Mouse (Mus musculus) T-helper 17 cell (primary cell): ENCODE results near the gene Tmem62.
"Not testable (repeated sequence)": the region's sequence is repeated elsewhere in the genome, so short reads cannot be mapped to it uniquely, and the experiment has no call there.

Experiments
- in situ Hi-C, 2 experiments: fragments of 300-600 bp; cut with MboI, MseI; formaldehyde crosslinking; loops; 1 replicate in 1 of 2; 2 replicates in 1 of 2; pipeline ENCODE4 v1.15.1; 2025; ENCODE audit warnings: high pct_unique_total_duplicates in 2 of 2

Tmem62 gene

GRCm38 (mm10) chr2:120996607-120997006 lies 19.8 kb downstream of the Tmem62 start:
- in situ Hi-C loops: not testable (repeated sequence)

GRCm38 (mm10) chr2:120998863-120999262 lies 22.0 kb downstream of the Tmem62 start:
- in situ Hi-C loops: no loop called here

GRCm38 (mm10) chr2:121003586-121003985 lies 26.8 kb downstream of the Tmem62 start:
- in situ Hi-C loops: no loop called here

GRCm38 (mm10) chr2:121004018-121004811 lies 27.4 kb downstream of the Tmem62 start:
- in situ Hi-C loops: no loop called here

- in situ Hi-C loops: no loop called here
These were observed 30.2 kb downstream of the Tmem62 start for GRCm38 (mm10) chr2:121006986-121007385.

- in situ Hi-C loops: no loop called here
These were observed 31.3 kb downstream of the Tmem62 start, which contains the start of gene Ccndbp1 for GRCm38 (mm10) chr2:121007925-121008663. Gene Ccndbp1 (plus strand): TSS chr2:121008403.

GRCm38 (mm10) chr2:121008664-121009007 lies 31.8 kb downstream of the Tmem62 start:
- in situ Hi-C loops: no loop called here

- in situ Hi-C loops: no loop called here
These were observed 32.4 kb downstream of the Tmem62 start for GRCm38 (mm10) chr2:121009071-121009677.

GRCm38 (mm10) chr2:121012676-121013075 lies 35.9 kb downstream of the Tmem62 start:
- in situ Hi-C loops: no loop called here

- in situ Hi-C loops: no loop called here
These were observed 38.7 kb downstream of the Tmem62 start for GRCm38 (mm10) chr2:121015507-121015906.

- in situ Hi-C loops: no loop called here
These were observed 39.4 kb downstream of the Tmem62 start for GRCm38 (mm10) chr2:121016226-121016625.

- in situ Hi-C loops: no loop called here
These were observed 40.3 kb downstream of the Tmem62 start for GRCm38 (mm10) chr2:121017151-121017550.

- in situ Hi-C loops: no loop called here
These were observed 46.1 kb downstream of the Tmem62 start for GRCm38 (mm10) chr2:121022918-121023317.

- in situ Hi-C loops: loop anchor here in 1 of 2 experiments (10.0 kb wide), 1 partner anchor 982 kb away; no protein-coding TSS in a partner anchor
These were observed 60.0 kb downstream of the Tmem62 start, which contains the start of gene Epb42 for GRCm38 (mm10) chr2:121036733-121037341. Gene Epb42 (minus strand): TSS chr2:121037072.

- in situ Hi-C loops: loop anchor here in 1 of 2 experiments (10.0 kb wide), 1 partner anchor 984 kb away; no protein-coding TSS in a partner anchor
These were observed 62.0 kb downstream of the Tmem62 start for GRCm38 (mm10) chr2:121038851-121039250.

GRCm38 (mm10) chr2:121039382-121039781 lies 62.6 kb downstream of the Tmem62 start:
- in situ Hi-C loops: loop anchor here in 1 of 2 experiments (10.0 kb wide), 1 partner anchor 985 kb away; no protein-coding TSS in a partner anchor

GRCm38 (mm10) chr2:121041098-121041497 lies 64.3 kb downstream of the Tmem62 start:
- in situ Hi-C loops: loop anchor here in 1 of 2 experiments (5.0 kb wide), 1 partner anchor 46 kb away; the partner anchor contains the start of gene Tgm5

- in situ Hi-C loops: no loop called here
These were observed 68.8 kb downstream of the Tmem62 start for GRCm38 (mm10) chr2:121045653-121046052.

- in situ Hi-C loops: no loop called here
These were observed 75.4 kb downstream of the Tmem62 start for GRCm38 (mm10) chr2:121052176-121052575.

- in situ Hi-C loops: no loop called here
These were observed 77.2 kb downstream of the Tmem62 start for GRCm38 (mm10) chr2:121054060-121054459.

- in situ Hi-C loops: no loop called here
These were observed 79.1 kb downstream of the Tmem62 start for GRCm38 (mm10) chr2:121055915-121056314.
